Mouse (Mus musculus): ENCODE measurements around the gene Stau1.

Gene Stau1

DNA sequence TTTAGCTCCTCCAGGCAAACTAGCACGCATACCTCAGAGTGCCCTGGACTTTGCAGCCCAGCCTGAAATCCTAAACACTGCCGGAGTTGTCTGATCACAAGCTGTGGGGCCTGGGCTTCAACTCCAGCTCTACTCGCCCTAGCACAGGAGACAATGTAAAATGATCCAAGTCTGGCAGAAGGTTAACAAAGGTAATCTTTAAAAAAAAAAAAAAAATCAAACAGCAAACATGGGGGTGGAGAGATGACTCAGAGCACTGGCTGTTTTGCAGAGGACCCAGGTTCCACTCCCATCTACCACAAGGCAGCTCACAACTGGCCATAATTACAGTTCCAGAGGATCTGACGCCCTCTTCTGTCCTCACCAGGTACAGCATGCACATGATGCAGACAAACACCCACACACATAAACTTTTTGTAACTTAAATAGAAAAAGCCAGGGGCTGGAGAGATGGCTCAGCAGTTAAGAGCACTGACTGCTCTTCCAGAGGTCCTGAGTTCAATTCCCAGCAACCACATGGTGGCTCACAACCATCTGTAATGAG, 12.7 kb downstream of the Stau1 start:
- no peak for DNase-seq (ENCODE audit: low spot score)

DNA sequence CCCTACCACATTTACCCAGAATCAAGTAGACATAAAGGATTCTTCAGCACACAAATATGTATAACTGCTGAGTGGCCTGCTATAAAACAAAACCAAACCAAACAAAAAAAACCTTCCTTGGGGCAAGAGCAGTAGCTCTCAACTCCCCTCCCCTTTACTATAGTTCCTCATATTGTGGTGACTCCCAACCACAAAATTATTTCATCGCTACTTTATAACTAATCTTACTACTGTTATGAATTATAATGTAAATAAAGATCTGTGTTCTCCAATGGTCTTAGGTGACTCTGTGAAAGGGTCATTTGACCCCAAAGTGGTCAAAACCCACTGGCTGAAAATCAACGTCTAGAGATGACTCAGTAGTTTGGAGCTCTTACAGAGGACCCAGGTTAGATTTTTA, 15.9 kb downstream of the Stau1 start:
- no peak for DNase-seq (ENCODE audit: low spot score)

DNA sequence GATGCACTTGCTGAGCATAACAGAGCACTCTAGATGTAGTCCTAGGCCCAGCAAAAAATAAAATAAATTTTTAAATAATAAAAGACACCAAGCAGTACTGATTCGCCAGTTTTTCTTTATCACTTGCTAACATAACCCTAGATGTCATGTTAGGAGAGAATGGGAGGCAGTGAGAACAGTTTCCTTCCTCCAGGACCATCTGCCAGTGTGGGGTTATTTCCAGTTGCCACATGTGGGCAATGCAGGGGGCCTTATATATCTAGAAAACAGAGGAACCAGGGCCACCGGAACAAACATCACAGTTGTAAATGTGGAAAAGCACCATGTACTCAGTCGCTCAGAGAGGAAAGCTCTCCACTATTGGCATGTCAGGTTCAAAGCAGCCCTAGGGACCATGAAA, 18.6 kb downstream of the Stau1 start:
- no peak for DNase-seq (ENCODE audit: low spot score)

DNA sequence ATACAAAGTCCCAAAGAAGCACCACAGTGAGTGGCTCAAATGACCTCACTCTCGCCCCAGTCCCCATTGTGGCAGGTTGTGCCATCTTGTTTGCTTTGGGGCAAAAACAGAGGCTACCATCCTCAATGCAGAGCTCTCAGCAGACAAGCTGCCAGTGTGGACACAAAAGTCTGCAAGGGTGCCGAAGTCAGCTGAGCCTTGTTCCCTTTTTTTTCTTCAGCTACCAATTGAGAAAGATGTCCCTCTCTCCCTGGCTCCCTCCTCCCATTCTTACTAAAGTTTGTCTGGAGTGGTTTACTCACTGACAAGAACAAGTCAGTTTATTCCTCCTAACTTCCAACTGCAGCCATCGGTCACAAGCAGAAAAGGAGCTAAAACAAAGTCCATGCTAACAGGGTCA, 19.7 kb downstream of the Stau1 start:
- DNase-seq (ENCODE audit: low spot score), result no peak

DNA sequence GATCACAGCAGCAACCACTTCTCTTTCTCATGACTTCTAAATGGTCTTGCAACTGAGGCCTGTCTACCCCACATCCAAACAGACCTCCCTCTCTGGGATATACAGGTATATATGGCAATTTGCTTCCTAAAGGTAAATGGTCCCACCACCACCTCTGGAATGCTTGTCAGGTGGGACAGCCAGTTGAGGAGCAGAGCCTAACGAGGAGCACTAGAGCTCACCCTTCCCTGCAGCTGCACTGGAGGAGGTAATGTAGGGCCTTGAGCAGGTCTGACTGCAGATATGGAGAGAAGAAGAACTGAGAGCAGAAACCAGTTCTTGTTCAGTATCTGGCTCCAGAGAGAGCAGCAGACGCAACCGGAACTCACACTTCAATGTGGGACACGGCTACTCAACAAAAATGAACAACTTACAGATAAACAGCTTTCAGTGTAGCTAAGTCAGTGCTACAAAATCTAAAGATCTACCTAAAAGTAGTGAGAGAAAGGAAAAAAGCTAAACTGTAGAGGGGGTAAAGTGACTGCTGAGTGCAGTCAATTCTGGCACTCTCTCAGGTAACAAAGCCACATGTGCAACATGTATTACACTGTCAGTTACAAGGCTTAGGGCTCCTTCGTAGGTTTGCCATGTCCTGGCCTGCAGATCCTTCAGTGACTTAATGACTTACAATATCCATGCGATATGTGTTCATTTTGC, 21.8 kb downstream of the Stau1 start:
- DNase-seq (ENCODE audit: low spot score), result no peak

DNA sequence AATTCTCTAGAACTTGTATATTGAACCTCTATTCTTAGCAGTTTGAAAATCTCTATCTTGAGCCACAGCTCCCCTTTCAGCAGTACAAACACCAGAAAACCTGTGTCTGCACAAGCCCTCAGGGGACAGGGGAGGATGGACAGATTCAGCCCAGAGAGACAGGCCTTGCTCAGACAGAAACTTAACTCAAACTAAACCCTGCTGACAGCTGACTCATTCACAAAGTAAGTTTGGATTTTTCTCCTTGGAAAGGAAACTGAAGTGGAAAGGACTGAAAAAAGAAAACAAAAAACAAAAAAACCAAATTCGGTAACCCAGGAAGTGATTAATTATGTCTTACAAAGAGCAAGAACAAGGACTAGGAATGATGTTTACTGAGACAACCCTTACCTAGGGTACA, 22.9 kb downstream of the Stau1 start:
- no peak for DNase-seq (ENCODE audit: low spot score)

DNA sequence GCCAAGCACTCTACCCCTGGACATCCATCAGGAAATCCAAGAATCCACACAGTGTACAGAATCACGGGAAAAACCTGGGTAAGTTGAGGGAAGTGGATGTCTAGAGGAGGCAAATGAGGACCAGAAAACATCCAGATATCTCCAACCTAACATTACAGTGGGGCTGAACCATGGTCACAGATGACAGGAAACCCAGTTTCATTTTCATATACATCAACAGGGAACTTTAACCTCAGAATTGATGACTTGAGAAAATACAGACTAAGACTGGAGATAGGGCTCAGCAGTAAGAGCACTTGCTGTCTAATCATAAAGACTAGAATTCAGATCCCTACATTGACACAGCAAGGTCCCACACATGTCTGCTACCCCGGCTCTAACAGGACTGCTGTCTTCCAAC, 31.3 kb downstream of the Stau1 start:
- no peak for DNase-seq (ENCODE audit: low spot score)

DNA sequence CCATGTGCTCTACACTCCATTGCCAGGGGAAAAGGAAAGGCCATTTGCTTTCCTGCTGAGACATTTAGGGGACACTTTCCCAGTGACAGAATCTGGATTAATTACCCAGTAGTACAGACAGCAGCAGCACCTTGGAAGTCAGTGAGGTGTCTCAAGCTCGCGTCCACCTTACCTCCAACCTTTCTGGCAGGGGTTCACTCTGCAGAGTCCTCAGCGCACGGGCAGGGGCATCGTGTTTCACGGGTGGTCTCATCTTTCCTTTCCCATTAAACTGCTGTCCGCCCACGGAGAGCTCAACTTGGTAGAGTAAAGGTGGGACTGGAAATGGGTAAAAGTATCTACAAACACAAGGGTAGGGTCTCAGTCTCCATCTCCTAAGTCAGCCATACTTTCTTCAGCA, 32.8 kb downstream of the Stau1 start:
- no peak for DNase-seq (ENCODE audit: low spot score)

DNA sequence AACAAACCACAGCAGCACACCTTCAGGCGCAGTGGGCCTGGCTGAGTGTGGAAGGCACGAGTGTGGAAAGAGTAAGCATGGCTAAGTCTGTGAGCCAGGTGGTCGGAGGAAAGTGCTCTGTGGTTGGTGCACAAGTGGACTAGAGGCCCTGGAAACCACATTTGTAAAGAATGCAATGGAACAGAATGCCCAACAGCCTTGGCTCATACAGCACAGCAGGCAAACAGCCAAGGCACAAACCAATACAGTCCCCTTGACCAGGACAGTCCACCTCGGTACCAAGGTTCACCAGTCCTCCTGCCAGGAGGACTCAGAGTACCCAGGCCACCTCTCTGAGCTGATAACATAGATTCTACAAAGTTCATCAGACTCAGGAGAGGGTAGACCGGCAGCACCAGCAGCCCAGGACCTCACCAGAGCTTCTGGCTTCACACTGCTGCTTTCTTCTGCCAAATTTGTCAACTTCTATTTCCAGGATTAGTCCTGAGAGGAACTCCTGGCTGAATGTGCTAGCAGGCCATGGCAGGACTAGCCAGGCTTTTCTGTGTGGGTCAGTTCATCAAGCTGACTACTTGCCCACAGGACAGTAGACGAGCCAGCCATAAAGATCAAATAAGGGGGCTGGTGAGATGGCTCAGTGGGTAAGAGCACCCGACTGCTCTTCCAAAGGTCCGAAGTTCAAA, 35.3 kb downstream of the Stau1 start:
- no peak for DNase-seq (ENCODE audit: low spot score)

DNA sequence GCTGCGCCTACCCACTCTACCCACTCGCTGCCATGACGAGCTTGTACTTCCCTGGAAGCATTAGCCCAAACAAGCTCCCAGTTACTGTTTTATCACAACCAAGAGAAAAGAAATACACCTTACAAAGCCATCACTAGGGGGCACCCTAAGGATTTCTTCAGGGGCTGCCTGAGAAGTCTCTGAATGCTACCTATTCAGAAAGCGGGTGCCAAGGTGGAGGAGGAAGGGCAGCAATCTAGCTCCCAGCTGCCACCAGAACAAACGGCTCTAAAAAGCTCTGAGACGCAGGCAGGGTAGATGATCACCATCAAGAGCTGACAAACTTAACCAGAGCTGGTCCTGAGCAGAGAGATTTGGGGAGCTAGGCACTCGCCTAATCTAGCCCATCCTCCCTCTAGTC, 39.3 kb downstream of the Stau1 start:
- DNase-seq (ENCODE audit: low spot score), result no peak

DNA sequence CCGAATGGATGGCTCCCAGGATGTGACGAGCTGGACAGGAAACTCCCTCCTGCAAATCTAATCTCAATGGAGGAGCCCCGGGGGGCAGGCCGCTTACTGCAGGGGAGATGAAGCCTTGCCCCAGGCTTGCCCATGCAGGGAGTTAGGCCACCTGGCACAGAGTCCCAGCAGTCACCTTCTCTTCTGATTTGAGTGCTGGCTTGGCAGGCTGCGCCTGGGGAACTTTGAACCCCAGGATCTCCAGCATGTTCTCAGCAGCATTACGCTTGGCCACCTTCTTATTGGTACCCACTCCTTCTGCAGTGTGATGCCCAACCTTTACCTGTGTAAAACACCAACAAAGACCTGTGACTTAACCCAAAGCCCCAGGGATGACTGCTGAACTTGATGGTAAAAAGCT, 43.9 kb downstream of the Stau1 start:
- no peak for DNase-seq (ENCODE audit: low spot score)

DNA sequence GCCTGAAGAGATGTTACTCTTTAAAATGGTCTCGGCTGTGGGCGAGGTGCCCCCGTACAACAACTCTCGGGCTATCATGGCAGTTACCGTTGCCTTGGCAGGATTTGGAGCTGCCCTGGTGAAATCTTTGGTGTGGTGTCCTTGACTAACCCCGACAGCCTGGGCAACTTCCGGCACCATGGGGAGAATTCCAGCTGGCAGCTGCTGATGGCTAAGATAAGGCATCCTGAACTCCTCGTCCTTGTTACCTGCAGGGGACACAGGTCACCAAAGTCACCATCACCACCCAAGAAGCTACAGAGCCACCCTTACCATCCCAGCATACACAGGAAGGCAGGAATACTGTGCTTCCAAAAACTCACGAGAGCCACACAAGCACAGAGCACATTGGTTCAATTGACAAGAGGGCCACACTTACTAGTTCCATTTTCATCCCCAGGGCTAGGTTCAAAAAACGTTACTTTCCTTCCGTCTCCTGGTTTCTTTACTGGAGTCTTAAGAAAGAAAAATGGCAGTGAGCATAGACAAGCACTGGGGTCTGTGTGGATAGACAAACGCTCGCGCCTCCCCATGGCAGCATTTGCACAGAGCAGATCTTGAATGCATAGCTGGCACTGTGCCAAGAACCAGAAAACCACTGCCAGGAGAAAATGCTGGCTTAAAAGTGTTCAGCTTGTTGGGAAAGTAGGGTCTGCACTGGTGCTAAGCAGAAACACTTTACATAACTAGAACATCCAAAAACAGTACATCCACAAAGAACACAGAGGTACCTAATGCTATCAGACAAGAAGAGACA, 45.0 kb downstream of the Stau1 start:
- DNase-seq (ENCODE audit: low spot score), result no peak

DNA sequence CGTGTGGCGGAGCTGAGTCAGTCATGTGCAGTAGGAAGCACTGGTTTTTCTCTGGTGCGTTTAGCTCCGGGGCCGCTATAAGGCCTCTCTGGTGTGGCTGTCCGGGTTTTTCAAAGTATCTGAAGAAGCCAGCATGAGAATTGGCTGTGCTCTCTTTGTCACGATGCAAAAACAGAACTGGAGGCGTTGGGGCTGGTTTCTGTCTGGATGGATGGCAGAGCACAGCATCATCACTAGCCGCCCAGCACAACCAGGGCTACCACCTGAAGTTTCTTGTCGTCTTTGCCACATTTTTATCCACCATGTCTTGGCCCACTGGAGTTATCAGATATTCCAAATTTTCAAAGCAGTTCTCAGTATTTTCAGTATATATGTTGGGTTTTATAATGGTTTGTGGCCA, 47.2 kb downstream of the Stau1 start:
- no peak for DNase-seq (ENCODE audit: low spot score)

DNA sequence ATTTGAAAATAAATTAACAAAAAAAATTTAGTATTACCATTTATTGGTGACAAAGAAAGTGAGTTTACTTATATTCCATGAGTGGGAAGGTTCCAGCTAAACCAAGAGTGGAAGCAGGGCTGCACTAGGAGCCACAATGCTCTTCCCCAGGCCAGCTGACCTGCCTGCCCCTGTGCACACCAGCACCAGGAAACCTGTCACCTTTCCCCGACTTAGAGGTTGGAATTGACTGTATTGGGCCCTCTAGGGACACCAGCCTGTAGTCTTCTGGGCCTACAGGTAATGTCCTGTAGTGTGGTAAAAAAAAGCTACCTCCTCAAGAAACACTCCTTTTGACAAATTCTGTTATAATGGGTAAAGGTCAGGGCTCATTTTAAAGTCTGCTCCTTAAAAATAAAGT, 47.9 kb downstream of the Stau1 start:
- no peak for DNase-seq (ENCODE audit: low spot score)

DNA sequence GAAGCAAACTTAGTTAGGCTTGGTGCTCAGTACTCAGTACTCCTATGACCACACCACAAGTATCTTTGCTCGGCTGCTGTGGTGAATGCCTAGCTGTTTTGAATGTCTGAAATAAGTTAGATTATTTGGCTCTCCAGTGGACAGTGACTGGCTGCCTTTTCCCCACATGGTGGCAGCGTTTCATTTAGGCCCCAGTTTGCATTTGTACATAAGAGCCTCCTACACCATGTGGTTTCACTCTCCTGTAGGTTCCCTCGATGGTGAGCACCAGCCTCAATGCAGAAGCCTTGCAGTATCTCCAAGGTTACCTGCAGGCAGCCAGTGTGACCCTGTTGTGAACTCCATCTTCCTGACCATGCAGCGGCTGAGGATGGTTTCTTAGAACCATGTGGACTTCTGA, 50.6 kb downstream of the Stau1 start:
- DNase-seq (ENCODE audit: low spot score), result no peak

DNA sequence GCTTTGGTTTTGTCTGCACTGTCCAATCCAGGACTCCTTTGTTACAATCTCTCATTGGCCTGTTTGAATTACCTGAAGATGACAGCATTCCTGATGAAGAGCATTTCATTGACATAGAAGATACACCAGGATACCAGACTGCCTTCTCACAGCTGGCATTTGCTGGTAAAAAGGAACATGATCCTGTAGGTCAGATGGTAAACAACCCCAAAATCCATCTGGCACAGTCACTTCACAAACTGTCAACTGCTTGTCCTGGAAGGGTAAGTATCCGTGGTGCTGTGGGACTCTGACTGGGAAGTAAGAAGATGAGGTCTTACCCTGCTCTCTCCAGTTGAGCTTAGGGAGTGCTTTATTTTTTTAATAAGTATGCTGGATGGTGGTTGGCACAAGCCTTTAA, 51.8 kb downstream of the Stau1 start:
- DNase-seq (ENCODE audit: low spot score), result no peak

DNA sequence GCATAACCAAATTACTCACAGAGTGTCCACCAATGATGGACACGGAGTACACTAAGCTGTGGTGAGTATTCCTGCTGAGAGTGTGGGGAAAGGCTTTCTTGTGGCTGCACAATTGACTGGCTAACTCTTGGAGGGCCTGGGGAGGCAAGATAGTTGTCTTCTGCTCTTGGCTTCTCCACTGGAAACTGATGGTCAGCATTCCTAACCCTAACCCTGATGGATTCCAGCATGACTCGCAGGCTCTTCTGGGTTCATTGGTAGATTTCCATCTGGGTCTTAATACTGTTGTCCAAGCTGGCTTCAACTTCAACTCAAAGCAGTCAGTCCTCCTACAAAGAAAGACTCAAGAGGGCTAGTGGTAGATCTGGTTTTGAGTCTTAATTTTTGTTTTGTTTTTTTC, 53.0 kb downstream of the Stau1 start:
- DNase-seq (ENCODE audit: low spot score), result no peak

DNA sequence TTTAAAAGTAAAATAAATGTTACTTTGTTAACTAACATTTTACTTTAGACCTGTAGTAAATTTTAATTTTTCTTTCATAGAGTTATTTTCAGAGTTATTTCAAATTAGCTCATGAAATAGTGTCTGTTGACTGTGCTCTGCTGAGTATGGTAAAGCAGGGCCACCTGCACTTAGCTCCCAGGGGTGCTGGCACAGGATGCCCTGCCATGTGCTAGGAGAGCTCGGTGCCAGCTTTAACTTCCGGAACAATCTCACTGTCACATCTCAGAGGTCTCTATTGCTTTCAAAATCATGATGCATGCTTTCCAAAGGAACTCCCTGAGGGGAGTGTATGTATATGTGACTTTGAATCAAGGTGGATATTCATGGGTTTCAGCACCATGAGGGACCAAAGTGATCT, 59.9 kb downstream of the Stau1 start:
- no peak for DNase-seq (ENCODE audit: low spot score)

DNA sequence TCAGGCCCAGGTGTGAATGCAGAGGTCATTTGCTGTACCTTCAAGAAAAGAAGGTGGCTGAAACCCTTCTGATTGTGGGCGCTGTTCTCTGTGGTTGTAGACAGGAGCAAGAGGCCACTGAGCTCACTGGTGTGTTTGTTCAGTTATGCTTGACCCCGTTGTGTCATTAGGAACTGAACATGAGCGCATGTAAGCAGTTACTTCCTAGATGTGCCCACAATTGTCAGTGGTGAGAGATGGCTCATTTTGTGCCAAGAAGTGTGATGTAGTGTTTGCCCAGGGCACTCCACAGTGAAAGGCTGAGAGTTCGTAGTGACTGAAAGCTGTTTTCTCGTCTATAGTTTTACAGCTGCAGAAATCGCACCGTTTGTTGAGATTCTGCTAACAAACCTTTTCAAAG, 60.5 kb downstream of the Stau1 start:
- no peak for DNase-seq (ENCODE audit: low spot score)

DNA sequence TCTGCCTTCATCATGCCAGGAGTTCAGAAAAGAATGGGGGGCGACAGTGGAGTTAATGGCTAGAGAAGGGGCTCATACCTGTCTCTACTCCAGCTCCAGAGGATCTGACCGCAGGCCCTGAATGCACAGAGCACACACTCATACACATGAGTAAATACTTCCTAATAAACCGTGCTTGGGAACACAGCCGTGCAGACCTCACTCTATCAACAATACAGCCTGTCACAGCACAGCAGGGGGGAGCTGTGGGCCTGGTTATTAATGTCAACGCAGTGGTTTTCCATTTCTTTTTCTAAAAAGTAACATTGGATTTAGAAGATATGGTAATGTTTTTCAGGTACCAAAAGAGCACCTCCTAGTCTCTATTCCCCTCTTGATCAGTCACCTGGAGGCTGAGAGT, 61.7 kb downstream of the Stau1 start:
- DNase-seq (ENCODE audit: low spot score), result no peak

DNA sequence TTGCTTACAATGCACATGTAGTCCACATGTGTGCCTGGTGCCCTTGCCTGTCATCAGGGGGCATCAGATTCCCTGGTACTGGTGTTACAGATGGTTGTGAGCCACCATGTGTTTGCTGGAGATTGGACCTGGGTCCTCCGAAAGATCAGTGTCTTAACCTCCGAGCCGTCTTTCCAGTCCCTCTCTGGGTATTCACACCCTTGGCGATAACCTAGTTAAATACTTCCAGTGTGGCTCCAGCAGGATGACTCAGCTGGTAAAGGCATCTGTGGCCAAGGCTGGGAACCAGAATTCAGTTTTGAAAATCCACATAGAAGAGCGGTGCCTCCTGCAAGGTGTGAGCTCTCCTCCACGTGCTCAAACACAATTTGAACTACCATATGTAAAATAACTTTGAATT, 62.2 kb downstream of the Stau1 start:
- DNase-seq (ENCODE audit: low spot score), result no peak

DNA sequence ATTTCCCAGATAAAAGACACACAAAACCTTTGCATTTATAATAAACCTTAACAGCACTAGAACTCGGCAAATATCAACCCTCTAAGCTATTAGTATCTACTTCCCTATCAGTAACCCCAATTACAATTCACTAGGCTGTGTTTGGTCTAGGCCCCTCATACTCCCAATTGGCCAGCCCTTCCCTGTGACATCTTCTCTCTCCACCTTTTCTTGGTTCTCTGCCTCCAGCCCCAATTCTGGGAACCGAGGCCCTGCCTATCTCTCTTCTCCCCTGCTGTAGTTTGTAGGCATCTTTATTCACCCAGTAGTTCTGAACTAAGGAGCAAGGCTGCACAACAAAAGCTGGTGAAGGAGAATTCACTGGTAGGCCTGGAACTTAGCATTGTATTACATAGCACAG, 72.1 kb downstream of the Stau1 start:
- DNase-seq (ENCODE audit: low spot score), result no peak

DNA sequence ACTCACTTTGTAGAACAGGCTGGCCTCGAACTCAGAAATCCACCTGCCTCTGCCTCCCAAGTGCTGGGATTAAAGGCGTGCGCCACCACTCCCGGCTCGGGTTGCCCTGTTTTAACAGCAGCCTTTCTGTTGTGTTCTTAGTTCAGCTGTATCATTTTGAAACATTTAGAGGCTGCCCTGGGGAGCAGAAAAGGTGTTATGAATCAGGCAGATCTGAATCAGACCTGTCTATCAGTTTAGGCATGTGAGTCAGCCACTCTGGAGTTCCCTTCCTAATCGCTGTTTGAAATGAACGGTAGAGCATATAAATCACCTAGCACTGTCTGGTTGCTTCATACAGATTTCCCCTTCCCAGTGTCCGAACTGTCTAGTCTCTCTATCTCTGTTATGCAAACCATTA, 85.6 kb downstream of the Stau1 start:
- no peak for DNase-seq (ENCODE audit: low spot score)
